Mouse (Mus musculus) liver, embryonic 12.5 days (tissue): ENCODE data around the gene Rgs8. TPM values are rescaled to one million over a fixed set of nuclear protein-coding genes. Genes with fewer than 3 reads are reported as not detected.

Source experiments
- ATAC-seq: fragments of 200-750 bp; cut with Nextera tagmentation; 2 replicates; pipeline ENCODE4 v1.8.0; 2017; ENCODE audit warnings: moderate number of reproducible peaks, mild to moderate bottlenecking, moderate library complexity
- H3K27ac ChIP-seq: fragments of 300-500 bp; sonication (generic); 2 replicates; pipeline ENCODE4 v1.5.1; 2016; ENCODE audit warnings: mild to moderate bottlenecking
- H3K27me3 ChIP-seq: fragments of 300-500 bp; sonication (generic); replicated peaks from 2 replicates; pipeline ENCODE4 v1.6.1; 2016; ENCODE audit warnings: mild to moderate bottlenecking, moderate library complexity
- H3K36me3 ChIP-seq: fragments of 300-500 bp; sonication (generic); 2 replicates; pipeline ENCODE4 v1.6.1; 2016; ENCODE audit warnings: mild to moderate bottlenecking, moderate library complexity
- H3K4me1 ChIP-seq: fragments of 300-500 bp; sonication (generic); 2 replicates; pipeline ENCODE4 v1.6.1; 2016
- H3K4me2 ChIP-seq: fragments of 300-500 bp; sonication (generic); 2 replicates; pipeline ENCODE4 v1.6.1; 2016; ENCODE audit warnings: mild to moderate bottlenecking, moderate library complexity
- H3K4me3 ChIP-seq: fragments of 300-500 bp; sonication (generic); 2 replicates; pipeline ENCODE4 v1.5.1; 2016; ENCODE audit warnings: mild to moderate bottlenecking, moderate library complexity
- H3K9ac ChIP-seq: fragments of 300-500 bp; sonication (generic); 2 replicates; pipeline ENCODE4 v1.6.1; 2016; ENCODE audit warnings: mild to moderate bottlenecking, moderate library complexity
- H3K9me3 ChIP-seq: fragments of 300-500 bp; sonication (generic); replicated peaks from 2 replicates; pipeline ENCODE4 v1.6.1; 2016; ENCODE audit warnings: mild to moderate bottlenecking, moderate library complexity
- WGBS: fragments of 180-500 bp; shearing (Covaris S2); methylation state at CpG from one replicate; pipeline ENCODE4 v1.1.7; 2016; ENCODE audit not compliant: insufficient replicate concordance; 5-methylcytosine and 5-hydroxymethylcytosine counted together
- polyA plus RNA-seq: library from polyadenylated mRNA; unstranded; fragments of >200 nt; fragmentation: Nextera tagmentation; extraction: Ambion mirVana; gene quantifications from 2 replicates; pipeline ENCODE4 v1.2.1, GENCODE M21; 2016

The Rgs8 gene
- polyA plus RNA-seq, 1 experiment from 2014 or later = 0.10 TPM

- Histone ChIP-seq H3K27ac (no peak overlapping the region), H3K9me3 (no peaks in the 10 kb centered on the region), H3K36me3 (no peaks in the 10 kb centered on the region), H3K4me2 (no peak overlapping the region), H3K9ac (no peak overlapping the region), H3K27me3 (peaks cover 33% of the 10 kb centered on the region), H3K4me3 (no peak overlapping the region), H3K4me1 (no peaks in the 10 kb centered on the region)
- 38% methylated on average over 4 of the region's 4 CpGs for WGBS
- ATAC-seq = peak; percentile 35; the same call in 1 of the 2 replicates
Measured at GRCm38 (mm10) chr1:153661689-153662002, 8.8 kb downstream of the Rgs8 start.

- Histone ChIP-seq H3K4me1 (no peaks in the 10 kb centered on the region), H3K27me3 (peaks cover 39% of the 10 kb centered on the region), H3K9me3 (no peaks in the 10 kb centered on the region), H3K36me3 (no peaks in the 10 kb centered on the region), H3K9ac (no peak overlapping the region), H3K4me2 (no peak overlapping the region), H3K4me3 (no peak overlapping the region), H3K27ac (no peak overlapping the region)
- 24% methylated on average over 4 of the region's 4 CpGs for WGBS
- ATAC-seq = no peak
Measured at GRCm38 (mm10) chr1:153662362-153662761, 9.5 kb downstream of the Rgs8 start.

GRCm38 (mm10) chr1:153665066-153665715, 12.4 kb downstream of the Rgs8 start:
- 13% methylated on average over 10 of the region's 10 CpGs for WGBS
- H3K27me3 ChIP-seq = peaks cover 42% of the 10 kb centered on the region
- H3K4me1 ChIP-seq = no peaks in the 10 kb centered on the region
- H3K4me3 ChIP-seq = no peak overlapping the region
- H3K27ac ChIP-seq = no peak overlapping the region
- no peaks in the 10 kb centered on the region for H3K36me3 ChIP-seq
- no peaks in the 10 kb centered on the region for H3K9me3 ChIP-seq
- no peak for ATAC-seq
- H3K9ac ChIP-seq = no peak overlapping the region
- H3K4me2 ChIP-seq = no peak overlapping the region

GRCm38 (mm10) chr1:153666236-153666635, 13.4 kb downstream of the Rgs8 start:
- Histone ChIP-seq H3K27ac (no peak overlapping the region), H3K4me2 (no peak overlapping the region), H3K9me3 (no peaks in the 10 kb centered on the region), H3K9ac (no peak overlapping the region), H3K4me1 (no peaks in the 10 kb centered on the region), H3K27me3 (peaks cover 40% of the 10 kb centered on the region), H3K4me3 (no peak overlapping the region), H3K36me3 (no peaks in the 10 kb centered on the region)
- WGBS = 14% methylated on average over 1 of the region's 1 CpGs
- ATAC-seq = no peak

GRCm38 (mm10) chr1:153667244-153667727, 14.5 kb downstream of the Rgs8 start:
- H3K36me3 ChIP-seq = no peaks in the 10 kb centered on the region
- no peak for ATAC-seq
- 66% methylated on average over 4 of the region's 4 CpGs for WGBS
- no peaks in the 10 kb centered on the region for H3K9me3 ChIP-seq
- no peaks in the 10 kb centered on the region for H3K4me1 ChIP-seq
- no peak overlapping the region for H3K4me2 ChIP-seq
- peaks cover 37% of the 10 kb centered on the region for H3K27me3 ChIP-seq
- H3K4me3 ChIP-seq = no peak overlapping the region
- H3K27ac ChIP-seq = no peak overlapping the region
- no peak overlapping the region for H3K9ac ChIP-seq

GRCm38 (mm10) chr1:153667781-153668180, 15.0 kb downstream of the Rgs8 start:
- no peak overlapping the region for H3K4me3 ChIP-seq
- 52% methylated on average over 5 of the region's 5 CpGs for WGBS
- H3K4me1 ChIP-seq = no peaks in the 10 kb centered on the region
- no peak for ATAC-seq
- no peaks in the 10 kb centered on the region for H3K9me3 ChIP-seq
- H3K9ac ChIP-seq = no peak overlapping the region
- no peak overlapping the region for H3K27ac ChIP-seq
- peaks cover 37% of the 10 kb centered on the region for H3K27me3 ChIP-seq
- no peaks in the 10 kb centered on the region for H3K36me3 ChIP-seq
- no peak overlapping the region for H3K4me2 ChIP-seq

- Histone ChIP-seq H3K36me3 (no peaks in the 10 kb centered on the region), H3K27ac (no peak overlapping the region), H3K4me1 (no peaks in the 10 kb centered on the region), H3K4me3 (no peak overlapping the region), H3K9me3 (no peaks in the 10 kb centered on the region), H3K9ac (no peak overlapping the region), H3K27me3 (peaks cover 37% of the 10 kb centered on the region), H3K4me2 (no peak overlapping the region)
- 69% methylated on average over 7 of the region's 7 CpGs for WGBS
- no peak for ATAC-seq
Measured at GRCm38 (mm10) chr1:153669086-153669485, 16.3 kb downstream of the Rgs8 start.

- Histone ChIP-seq H3K36me3 (no peaks in the 10 kb centered on the region), H3K4me2 (no peak overlapping the region), H3K27ac (no peak overlapping the region), H3K9me3 (no peaks in the 10 kb centered on the region), H3K4me1 (no peaks in the 10 kb centered on the region), H3K9ac (no peak overlapping the region), H3K4me3 (no peak overlapping the region), H3K27me3 (peaks cover 31% of the 10 kb centered on the region)
- no peak for ATAC-seq
- 44% methylated on average over 3 of the region's 3 CpGs for WGBS
Measured at GRCm38 (mm10) chr1:153669728-153670127, 16.9 kb downstream of the Rgs8 start.

GRCm38 (mm10) chr1:153671352-153671751, 18.5 kb downstream of the Rgs8 start:
- ATAC-seq = no peak
- Histone ChIP-seq H3K9ac (no peak overlapping the region), H3K9me3 (no peaks in the 10 kb centered on the region), H3K27me3 (peaks cover 15% of the 10 kb centered on the region), H3K4me1 (no peaks in the 10 kb centered on the region), H3K4me3 (no peak overlapping the region), H3K27ac (no peak overlapping the region), H3K36me3 (no peaks in the 10 kb centered on the region), H3K4me2 (no peak overlapping the region)
- WGBS = 60% methylated on average over 3 of the region's 3 CpGs

- Histone ChIP-seq H3K4me1 (no peaks in the 10 kb centered on the region), H3K9ac (no peak overlapping the region), H3K27me3 (peaks cover 3% of the 10 kb centered on the region), H3K27ac (no peak overlapping the region), H3K4me3 (no peak overlapping the region), H3K4me2 (no peak overlapping the region), H3K36me3 (no peaks in the 10 kb centered on the region), H3K9me3 (no peaks in the 10 kb centered on the region)
- ATAC-seq = no peak
- 54% methylated on average over 9 of the region's 9 CpGs for WGBS
Measured at GRCm38 (mm10) chr1:153672698-153673097, 19.9 kb downstream of the Rgs8 start.

- no peak overlapping the region for H3K4me3 ChIP-seq
- WGBS = 75% methylated on average over 12 of the region's 12 CpGs
- no peak overlapping the region for H3K9ac ChIP-seq
- no peaks in the 10 kb centered on the region; the same call in 1 of the 2 replicates for H3K27me3 ChIP-seq
- H3K4me2 ChIP-seq = no peak overlapping the region
- ATAC-seq = no peak
- H3K4me1 ChIP-seq = no peaks in the 10 kb centered on the region
- no peaks in the 10 kb centered on the region for H3K9me3 ChIP-seq
- no peaks in the 10 kb centered on the region for H3K36me3 ChIP-seq
- H3K27ac ChIP-seq = no peak overlapping the region
Measured at GRCm38 (mm10) chr1:153673900-153674299, 21.1 kb downstream of the Rgs8 start.

- H3K27ac ChIP-seq = no peak overlapping the region
- no peak overlapping the region for H3K9ac ChIP-seq
- H3K4me2 ChIP-seq = no peak overlapping the region
- no peak overlapping the region for H3K4me3 ChIP-seq
- H3K4me1 ChIP-seq = no peaks in the 10 kb centered on the region
- H3K9me3 ChIP-seq = no peaks in the 10 kb centered on the region
- ATAC-seq = no peak
- no peaks in the 10 kb centered on the region for H3K36me3 ChIP-seq
- H3K27me3 ChIP-seq = no peaks in the 10 kb centered on the region; the same call in 1 of the 2 replicates
- WGBS = 58% methylated on average over 4 of the region's 4 CpGs
Measured at GRCm38 (mm10) chr1:153675591-153675990, 22.8 kb downstream of the Rgs8 start.

- ATAC-seq = no peak
- Histone ChIP-seq H3K4me1 (no peaks in the 10 kb centered on the region), H3K27ac (no peak overlapping the region), H3K9me3 (no peaks in the 10 kb centered on the region), H3K4me2 (no peak overlapping the region), H3K27me3 (no peaks in the 10 kb centered on the region; the same call in 1 of the 2 replicates), H3K9ac (no peak overlapping the region), H3K36me3 (no peaks in the 10 kb centered on the region), H3K4me3 (no peak overlapping the region)
- whole genome bisulfite sequencing = 50% methylated on average over 6 of the region's 6 CpGs
Measured at GRCm38 (mm10) chr1:153677635-153678034, 24.8 kb downstream of the Rgs8 start.
